Mouse (Mus musculus): ENCODE measurements around the gene Skap2. TPM values are rescaled to one million over a fixed set of nuclear protein-coding genes. Genes with fewer than 3 reads are reported as not detected.

The Skap2 gene
- polyA plus RNA-seq, 1 experiment from 2014 or later, result 19.3 TPM

DNA sequence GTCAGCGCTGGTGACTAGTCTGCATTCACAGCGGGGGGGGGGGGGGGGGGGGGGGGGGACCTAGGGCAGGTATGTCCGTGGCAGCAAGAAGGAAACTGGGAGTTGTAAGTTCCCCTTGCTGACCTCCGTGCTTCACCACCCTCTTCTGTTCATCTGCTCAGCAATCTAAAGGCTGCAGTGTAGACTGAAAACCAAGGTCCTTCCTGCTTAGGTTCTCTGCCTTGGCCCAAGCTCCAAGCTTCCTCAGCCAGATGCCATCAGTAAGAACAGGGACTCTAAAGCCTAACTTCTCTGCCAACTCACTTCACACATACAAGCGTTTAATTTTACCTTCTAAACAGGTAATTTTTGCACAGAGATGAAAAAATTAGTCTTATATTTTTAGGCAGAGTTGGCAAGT is 10.0 kb upstream of the Skap2 start:
- no peaks in the 10 kb centered on the region for H3K27me3 ChIP-seq (ENCODE audit: low read depth, poor library complexity, severe bottlenecking)
- no peaks in the 10 kb centered on the region for H3K4me1 ChIP-seq
- H3K27ac ChIP-seq, result no peak overlapping the region
- H3K9me3 ChIP-seq (replicated peaks), result no peaks in the 10 kb centered on the region
- 38% methylated on average over 5 of the region's 5 CpGs for WGBS
- no peak for DNase-seq (ENCODE audit: low spot score)
- H3K4me3 ChIP-seq, result no peak overlapping the region
- H3K36me3 ChIP-seq, result no peaks in the 10 kb centered on the region

DNA sequence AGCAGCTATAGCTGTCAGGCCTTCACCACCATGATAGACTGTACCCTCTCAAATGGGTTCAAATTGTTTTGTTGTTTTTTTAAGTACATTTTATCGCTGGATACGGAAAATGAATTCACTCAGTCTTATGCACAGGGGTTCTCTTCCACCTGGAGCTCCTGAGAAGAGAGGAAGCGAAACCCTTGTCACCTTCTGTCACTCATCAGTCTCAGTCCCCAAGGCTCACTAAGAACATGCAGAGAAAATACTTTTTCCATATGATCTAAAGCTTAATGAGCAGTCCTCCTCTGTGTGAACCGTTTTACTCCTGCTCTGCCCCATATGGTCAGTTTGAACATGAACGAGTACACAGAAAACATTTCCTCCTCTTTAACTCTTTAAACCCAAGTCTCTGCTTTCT is 7.9 kb upstream of the Skap2 start:
- H3K36me3 ChIP-seq, result no peaks in the 10 kb centered on the region
- H3K27me3 ChIP-seq (ENCODE audit: low read depth, poor library complexity, severe bottlenecking), result no peaks in the 10 kb centered on the region
- H3K4me3 ChIP-seq, result no peak overlapping the region
- H3K4me1 ChIP-seq, result no peaks in the 10 kb centered on the region
- DNase-seq (ENCODE audit: low spot score), result no peak
- no peak overlapping the region for H3K27ac ChIP-seq
- WGBS, result 89% methylated on average over 5 of the region's 5 CpGs
- H3K9me3 ChIP-seq (replicated peaks), result no peaks in the 10 kb centered on the region

DNA sequence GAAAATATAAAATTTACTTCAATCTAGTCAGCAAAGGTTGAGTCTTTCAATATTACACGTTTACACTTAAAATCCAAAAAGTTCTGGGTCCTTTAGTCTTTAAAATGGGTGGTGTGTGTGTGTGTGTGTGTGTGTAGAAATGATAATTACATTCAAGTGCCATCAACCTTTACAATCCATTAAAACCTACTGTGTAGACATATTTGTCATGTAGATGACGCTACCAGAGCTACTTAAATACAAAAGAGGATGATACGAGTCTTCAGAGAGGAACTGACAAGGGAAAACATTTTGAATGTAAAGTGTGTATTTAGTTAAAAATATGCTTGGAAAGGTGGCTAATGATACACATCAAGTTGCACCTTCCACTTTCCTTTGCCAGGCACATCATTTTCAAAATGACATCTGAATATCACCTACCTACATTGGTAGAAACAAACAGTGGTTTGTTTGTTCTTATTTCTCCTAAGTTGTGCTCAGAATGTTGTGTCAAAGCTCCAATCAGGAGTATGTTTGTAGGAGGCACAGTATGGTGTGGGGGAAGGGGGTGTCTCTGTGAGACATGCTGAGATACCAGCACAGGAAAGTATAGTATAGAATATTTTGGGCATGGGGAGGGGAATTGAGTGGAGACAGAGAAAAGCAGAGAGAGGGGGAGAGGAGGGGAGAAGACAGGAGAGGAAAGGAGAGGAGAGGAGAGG is 1.0 kb upstream of the Skap2 start:
- Histone ChIP-seq H3K9me3 (replicated peaks) (no peaks in the 10 kb centered on the region), H3K36me3 (no peaks in the 10 kb centered on the region), H3K4me1 (peaks cover 31% of the 10 kb centered on the region), H3K27me3 (ENCODE audit: low read depth, poor library complexity, severe bottlenecking) (peaks cover 11% of the 10 kb centered on the region; the same call in 1 of the 2 replicates), H3K27ac (peak overlapping the region; percentile 93; the same call in 1 of the 2 replicates), H3K4me3 (peak overlapping the region; percentile 83)
- DNase-seq (ENCODE audit: low spot score), result no peak
- 26% methylated on average over 3 of the region's 3 CpGs for WGBS

- WGBS, result 8% methylated on average over 26 of the region's 26 CpGs
- Histone ChIP-seq H3K4me1 (peaks cover 44% of the 10 kb centered on the region), H3K27me3 (ENCODE audit: low read depth, poor library complexity, severe bottlenecking) (peaks cover 27% of the 10 kb centered on the region), H3K4me3 (peak overlapping the region; percentile 83), H3K27ac (peak overlapping the region; percentile 80), H3K36me3 (no peaks in the 10 kb centered on the region), H3K9me3 (replicated peaks) (no peaks in the 10 kb centered on the region)
- no peak for DNase-seq (ENCODE audit: low spot score)
Observed at GRCm38 (mm10) chr6:52011559-52012408, 565 bp downstream of the Skap2 start.

DNA sequence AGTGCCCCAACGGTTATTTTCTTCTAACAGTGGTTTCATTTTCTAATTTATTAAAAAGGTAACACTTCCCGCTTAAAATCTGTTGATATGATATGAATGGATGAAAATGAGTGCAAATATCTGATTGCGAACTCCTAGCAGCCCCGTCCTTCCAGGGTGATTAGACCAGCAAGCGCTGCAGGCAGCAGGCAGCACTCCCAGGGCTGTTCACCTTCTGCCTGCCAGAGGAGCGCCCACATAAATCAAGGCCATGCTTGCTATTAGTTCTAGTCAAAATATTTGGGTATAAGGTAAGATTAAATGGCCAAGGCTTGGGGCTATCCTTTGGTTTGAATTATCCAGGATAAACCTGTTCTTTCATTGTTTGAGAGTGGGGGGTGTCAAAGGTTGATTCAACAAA is 3.0 kb downstream of the Skap2 start:
- H3K4me3 ChIP-seq, result no peak overlapping the region
- H3K9me3 ChIP-seq (replicated peaks), result no peaks in the 10 kb centered on the region
- H3K4me1 ChIP-seq, result peaks cover 62% of the 10 kb centered on the region
- peaks cover 49% of the 10 kb centered on the region for H3K27me3 ChIP-seq (ENCODE audit: low read depth, poor library complexity, severe bottlenecking)
- DNase-seq (ENCODE audit: low spot score), result no peak
- 38% methylated on average over 6 of the region's 6 CpGs for WGBS
- no peaks in the 10 kb centered on the region for H3K36me3 ChIP-seq
- H3K27ac ChIP-seq, result no peak overlapping the region

DNA sequence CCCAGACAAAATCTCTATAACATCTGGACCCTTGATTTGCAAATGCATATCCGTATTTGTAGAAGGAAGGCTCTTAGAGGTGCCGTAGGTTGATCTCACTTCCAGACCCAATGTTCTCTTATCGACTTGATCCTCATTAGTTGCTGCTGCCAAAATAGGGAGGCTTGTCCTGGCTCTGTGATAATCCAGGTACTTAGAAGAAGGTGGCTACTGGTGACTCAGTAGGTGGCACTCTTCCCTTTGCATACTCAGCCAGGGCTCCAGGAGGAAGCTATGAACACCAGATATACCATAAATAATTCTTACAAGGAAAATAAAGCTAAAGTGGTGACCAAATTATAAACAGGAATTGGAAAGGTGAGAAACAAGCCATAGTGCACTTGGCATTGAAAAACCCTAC is 3.6 kb downstream of the Skap2 start:
- 31% methylated on average over 3 of the region's 3 CpGs for WGBS
- H3K27ac ChIP-seq, result no peak overlapping the region
- no peak for DNase-seq (ENCODE audit: low spot score)
- H3K27me3 ChIP-seq (ENCODE audit: low read depth, poor library complexity, severe bottlenecking), result peaks cover 56% of the 10 kb centered on the region
- H3K36me3 ChIP-seq, result no peaks in the 10 kb centered on the region
- no peaks in the 10 kb centered on the region for H3K9me3 ChIP-seq (replicated peaks)
- H3K4me1 ChIP-seq, result peaks cover 58% of the 10 kb centered on the region
- H3K4me3 ChIP-seq, result no peak overlapping the region

- WGBS, result 1% methylated on average over 13 of the region's 13 CpGs
- H3K27me3 ChIP-seq (ENCODE audit: low read depth, poor library complexity, severe bottlenecking), result peaks cover 69% of the 10 kb centered on the region
- no peak for DNase-seq (ENCODE audit: low spot score)
Observed at GRCm38 (mm10) chr6:52006649-52007218, 5.6 kb downstream of the Skap2 start.

DNA sequence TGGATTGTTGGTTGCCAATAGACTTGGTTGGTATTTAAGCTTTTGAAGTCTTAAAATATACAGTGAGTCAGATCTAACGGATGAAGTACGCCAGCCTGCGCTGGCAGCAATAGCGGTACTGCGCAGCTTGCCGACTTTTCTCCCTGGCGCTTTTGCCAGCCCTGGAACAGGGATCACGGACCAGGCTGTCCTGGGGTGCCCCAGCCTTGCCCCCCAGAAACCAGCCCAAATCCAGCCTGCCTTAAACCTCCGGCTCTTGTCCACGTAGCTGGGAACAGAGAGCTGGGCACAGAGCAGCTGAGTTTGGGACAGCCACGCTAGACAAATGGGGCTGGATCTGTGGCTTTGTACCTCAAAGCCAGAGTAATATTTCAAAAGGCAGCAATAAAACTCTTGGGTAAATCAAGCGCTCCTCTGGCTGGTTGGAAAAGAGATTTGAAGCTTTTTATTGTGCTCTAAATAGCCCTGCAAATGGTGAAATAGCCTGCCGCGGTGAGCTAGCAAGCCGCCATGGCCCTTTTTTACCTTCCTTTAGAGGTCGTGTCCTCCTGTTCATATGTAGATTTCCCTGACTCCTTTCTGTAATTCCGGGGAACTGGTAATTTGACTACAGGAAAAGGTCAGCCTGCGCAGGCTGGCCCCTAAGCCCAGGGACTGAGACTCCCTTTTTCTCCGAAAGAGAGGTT is 6.2 kb downstream of the Skap2 start:
- H3K36me3 ChIP-seq, result no peaks in the 10 kb centered on the region
- no peaks in the 10 kb centered on the region for H3K9me3 ChIP-seq (replicated peaks)
- under 1% methylated on average over 19 of the region's 19 CpGs for WGBS
- H3K4me1 ChIP-seq, result peaks cover 41% of the 10 kb centered on the region
- H3K27ac ChIP-seq, result peak overlapping the region; percentile 80
- H3K27me3 ChIP-seq (ENCODE audit: low read depth, poor library complexity, severe bottlenecking), result peaks cover 75% of the 10 kb centered on the region
- H3K4me3 ChIP-seq, result peak overlapping the region; percentile 54
- DNase-seq (ENCODE audit: low spot score), result peak; percentile 72

More at GRCm38 (mm10) chr6:52006649-52007218, 5.6 kb downstream of the Skap2 start:
- Histone ChIP-seq H3K36me3 (no peaks in the 10 kb centered on the region), H3K4me3 (peak overlapping the region; percentile 54), H3K27ac (peak overlapping the region; percentile 80), H3K9me3 (replicated peaks) (no peaks in the 10 kb centered on the region), H3K4me1 (peaks cover 44% of the 10 kb centered on the region)

DNA sequence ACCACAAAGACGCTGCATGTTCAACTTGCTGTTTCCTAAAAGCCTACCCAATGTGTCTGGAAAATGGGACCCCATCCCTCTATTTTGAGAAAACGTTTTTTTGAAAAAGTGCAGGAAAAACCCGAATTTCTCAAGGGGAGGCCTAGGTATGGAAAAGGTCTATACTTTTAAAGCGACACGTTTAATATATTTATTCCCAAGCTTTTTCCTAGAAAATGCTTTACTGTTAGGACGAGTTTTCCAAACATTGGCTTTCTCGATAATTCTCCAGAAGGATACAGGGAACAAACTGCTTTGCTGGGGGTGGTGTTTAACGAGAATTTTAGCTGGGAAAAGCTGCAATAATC is 6.8 kb downstream of the Skap2 start:
- no peak for DNase-seq (ENCODE audit: low spot score)
- 7% methylated on average over 8 of the region's 8 CpGs for WGBS
- Histone ChIP-seq H3K27me3 (ENCODE audit: low read depth, poor library complexity, severe bottlenecking) (peaks cover 75% of the 10 kb centered on the region), H3K4me3 (peak overlapping the region; percentile 54), H3K4me1 (peaks cover 41% of the 10 kb centered on the region), H3K36me3 (no peaks in the 10 kb centered on the region), H3K9me3 (replicated peaks) (no peaks in the 10 kb centered on the region), H3K27ac (peak overlapping the region; percentile 80; the same call in 1 of the 2 replicates)

GRCm38 (mm10) chr6:52004995-52005394 is 7.4 kb downstream of the Skap2 start:
- H3K27me3 ChIP-seq (ENCODE audit: low read depth, poor library complexity, severe bottlenecking), result peaks cover 75% of the 10 kb centered on the region
- H3K27ac ChIP-seq, result no peak overlapping the region
- H3K4me1 ChIP-seq, result peaks cover 41% of the 10 kb centered on the region
- 20% methylated on average over 3 of the region's 3 CpGs for WGBS
- no peaks in the 10 kb centered on the region for H3K9me3 ChIP-seq (replicated peaks)
- no peak for DNase-seq (ENCODE audit: low spot score)
- H3K36me3 ChIP-seq, result no peaks in the 10 kb centered on the region
- H3K4me3 ChIP-seq, result no peak overlapping the region

DNA sequence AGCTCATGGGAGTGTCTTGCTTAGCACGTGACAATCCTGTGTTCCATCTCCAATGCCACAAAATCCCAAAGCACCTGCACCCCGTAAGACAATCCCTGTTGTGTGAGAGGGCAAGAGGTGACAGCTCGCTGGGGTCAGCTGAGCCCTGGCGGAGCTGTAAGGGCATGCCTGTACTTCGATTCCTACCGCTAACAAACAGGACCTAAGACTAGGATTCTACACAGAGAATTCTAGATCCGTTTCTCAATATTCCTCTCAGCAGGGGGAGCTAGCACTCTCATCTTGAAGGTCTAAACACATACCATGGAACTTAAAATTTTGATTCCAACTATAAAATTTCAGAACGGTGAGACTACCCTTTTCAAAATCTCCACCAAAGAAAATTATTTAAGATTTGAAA is 9.7 kb downstream of the Skap2 start:
- H3K4me3 ChIP-seq, result no peak overlapping the region
- peaks cover 30% of the 10 kb centered on the region for H3K4me1 ChIP-seq
- H3K27me3 ChIP-seq (ENCODE audit: low read depth, poor library complexity, severe bottlenecking), result peaks cover 57% of the 10 kb centered on the region
- DNase-seq (ENCODE audit: low spot score), result no peak
- H3K27ac ChIP-seq, result no peak overlapping the region
- 30% methylated on average over 8 of the region's 8 CpGs for WGBS
- no peaks in the 10 kb centered on the region for H3K36me3 ChIP-seq
- no peaks in the 10 kb centered on the region for H3K9me3 ChIP-seq (replicated peaks)

DNA sequence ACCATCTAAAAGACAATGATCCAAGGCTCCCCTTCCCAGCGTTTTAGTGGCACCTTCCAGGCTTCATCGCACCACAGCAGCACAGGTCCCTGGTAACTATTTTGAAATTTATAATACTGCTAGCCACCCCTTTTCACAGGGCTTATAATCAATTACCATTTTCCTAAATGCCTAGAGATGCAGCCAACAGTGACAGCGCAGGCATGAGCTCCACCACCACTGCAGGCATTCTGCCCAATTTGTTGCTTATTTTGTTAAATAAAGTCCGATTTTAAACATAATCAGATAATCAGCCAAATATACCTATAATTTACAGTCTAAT is 13.2 kb downstream of the Skap2 start:
- Histone ChIP-seq H3K27me3 (ENCODE audit: low read depth, poor library complexity, severe bottlenecking) (peaks cover 23% of the 10 kb centered on the region), H3K4me3 (no peak overlapping the region), H3K27ac (no peak overlapping the region), H3K36me3 (no peaks in the 10 kb centered on the region), H3K4me1 (peaks cover 2% of the 10 kb centered on the region; the same call in 1 of the 2 replicates), H3K9me3 (replicated peaks) (no peaks in the 10 kb centered on the region)
- DNase-seq (ENCODE audit: low spot score), result no peak
- 84% methylated on average over 4 of the region's 4 CpGs for WGBS

All from limb, embryonic 10.5 days (tissue).